19 mouse cellular contexts compared by ENCODE assay signal in the genomic region with DNA sequence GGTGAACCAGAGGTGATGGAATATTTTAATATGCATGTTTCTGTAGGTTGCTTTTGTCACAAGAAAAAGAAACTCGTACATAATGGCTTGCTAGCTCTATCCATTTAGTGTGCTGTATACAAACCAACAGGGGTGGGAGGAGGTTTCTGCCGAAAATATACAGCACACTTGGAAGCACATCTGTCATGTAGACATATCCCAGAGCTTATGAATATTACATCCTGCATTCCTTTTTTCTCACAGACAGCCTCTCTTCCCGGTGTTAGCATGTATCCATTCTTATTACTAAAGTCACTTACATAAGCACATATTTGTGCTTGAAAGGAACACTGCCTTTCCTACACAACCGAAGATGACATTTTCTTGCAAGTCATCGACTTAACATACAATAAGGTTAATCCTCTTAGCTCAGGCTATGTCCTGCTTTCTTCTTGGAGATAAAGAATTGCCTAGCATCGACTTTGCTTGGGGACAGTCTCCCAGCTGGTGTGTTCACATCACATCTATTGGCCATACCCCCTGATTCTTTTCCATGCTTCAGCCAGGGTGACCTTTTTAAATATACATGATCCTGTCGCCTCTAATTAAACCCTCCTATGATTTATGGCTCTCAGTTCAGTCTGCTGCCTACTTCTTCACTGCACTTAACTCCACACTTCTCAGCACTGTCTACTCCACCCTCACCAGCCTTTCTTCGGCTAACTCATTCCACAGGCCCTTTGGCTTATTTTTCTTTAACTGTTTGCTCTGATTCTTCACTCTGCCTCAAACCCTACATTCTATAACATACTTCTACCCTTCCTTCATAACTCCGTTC. TPM values are rescaled to one million over a fixed set of nuclear protein-coding genes. Genes with fewer than 3 reads are reported as not detected.
A peak's percentile ranks its signal among the peaks of the same experiment; 100 is the strongest.
DNase-seq lines count a peak whose midpoint lies in the region; ATAC-seq lines count a peak whose summit lies in the region.
"Had no signal": no experiment of that assay in that cellular context is flagged by ENCODE, and none has a peak within 500 bp of the region (broad histone marks: within the 10 kb centered on the region; RNA-seq: fewer than 3 reads in every experiment).

No protein-coding gene starts in this region.

- intact Hi-C loops in gastrocnemius, postnatal 36 days (cut with DNase I), result no loop called here

- H3K9ac ChIP-seq in neural tube, embryonic 11.5 days (ENCODE audit: low read length), result no peak overlapping the region
- H3K9ac ChIP-seq in midbrain, embryonic 16.5 days (ENCODE audit: low read depth, low read length), result no peak overlapping the region
- H3K9ac ChIP-seq: embryonic facial prominence, embryonic 12.5 days; heart, embryonic 13.5 days; limb, embryonic 13.5 days; liver, embryonic 15.5 days had no signal

- no peak overlapping the region for H3K4me2 ChIP-seq in neural tube, embryonic 11.5 days (ENCODE audit: low read depth)
- no peak overlapping the region for H3K4me2 ChIP-seq in midbrain, embryonic 16.5 days (ENCODE audit: low read length)
- H3K4me2 ChIP-seq: embryonic facial prominence, embryonic 12.5 days; heart, embryonic 13.5 days; limb, embryonic 13.5 days; liver, embryonic 15.5 days had no signal

- ATAC-seq in frontal cortex, adult (ENCODE audit: low TSS enrichment), result peak; percentile 90
- ATAC-seq in neural tube, embryonic 11.5 days (ENCODE audit: insufficient read depth, low FRiP score, low TSS enrichment), result peak; percentile 38; the same call in 1 of the 2 replicates
- ATAC-seq in midbrain, embryonic 16.5 days, result peak; percentile 63; the same call in 1 of the 2 replicates
- ATAC-seq: lung, postnatal 0 days had no signal

- no peaks in the 10 kb centered on the region for H3K4me1 ChIP-seq in neural tube, embryonic 11.5 days (ENCODE audit: control insufficient read depth, insufficient read depth, low read length)
- H3K4me1 ChIP-seq in midbrain, embryonic 16.5 days (ENCODE audit: control insufficient read depth, insufficient read depth, low read length), result peaks cover 6% of the 10 kb centered on the region; the same call in 1 of the 2 replicates
- H3K4me1 ChIP-seq: embryonic facial prominence, embryonic 12.5 days; limb, embryonic 13.5 days; liver, embryonic 15.5 days had no signal

- no peaks in the 10 kb centered on the region for H3K9me3 ChIP-seq in neural tube, embryonic 11.5 days (ENCODE audit: control insufficient read depth, low read length)
- no peaks in the 10 kb centered on the region for H3K9me3 ChIP-seq in midbrain, embryonic 16.5 days (replicated peaks; ENCODE audit: control insufficient read depth, low read length, poor library complexity, severe bottlenecking)
- H3K9me3 ChIP-seq: embryonic facial prominence, embryonic 12.5 days; limb, embryonic 13.5 days; liver, embryonic 15.5 days had no signal

- H3K27ac ChIP-seq in neural tube, embryonic 11.5 days (ENCODE audit: low read depth, low read length), result no peak overlapping the region
- H3K27ac ChIP-seq in midbrain, embryonic 16.5 days (ENCODE audit: low read length), result peak overlapping the region; percentile 61
- H3K27ac ChIP-seq: embryonic facial prominence, embryonic 12.5 days; heart, embryonic 13.5 days; limb, embryonic 13.5 days; liver, embryonic 15.5 days had no signal

- DNase-seq in frontal cortex, postnatal 25 days (ENCODE audit: low spot score in 2 of 2), result no peak
- DNase-seq in neural tube, embryonic 11.5 days (ENCODE audit: low spot score), result no peak
- DNase-seq in neural tube, embryonic 10.5 days (ENCODE audit: extremely low spot score, low spot score), result no peak
- no peak for DNase-seq in gastrocnemius, postnatal 36 days
- no peak for DNase-seq in thymus, postnatal 36 days
- DNase-seq: adrenal gland, adult 2 months; cerebellum, adult 11-12 months; heart, postnatal 4 days; kidney, adult 18-20 months; kidney, postnatal 10 days; thymus, postnatal 4 days had no signal

- no peaks in the 10 kb centered on the region for H3K27me3 ChIP-seq in neural tube, embryonic 11.5 days (ENCODE audit: control insufficient read depth, insufficient read depth, low read length)
- no peaks in the 10 kb centered on the region for H3K27me3 ChIP-seq in midbrain, embryonic 16.5 days (ENCODE audit: control insufficient read depth, insufficient read depth, low read depth, low read length)
- H3K27me3 ChIP-seq: embryonic facial prominence, embryonic 12.5 days; heart, embryonic 13.5 days; limb, embryonic 13.5 days; liver, embryonic 15.5 days had no signal

- H3K36me3 ChIP-seq in neural tube, embryonic 11.5 days (ENCODE audit: control insufficient read depth, insufficient read depth, low read length), result no peaks in the 10 kb centered on the region
- H3K36me3 ChIP-seq in midbrain, embryonic 16.5 days (ENCODE audit: control insufficient read depth, insufficient read depth, low read length), result no peaks in the 10 kb centered on the region
- H3K36me3 ChIP-seq: embryonic facial prominence, embryonic 12.5 days; heart, embryonic 13.5 days; limb, embryonic 13.5 days; liver, embryonic 15.5 days had no signal

- 70% methylated on average over 9 of the region's 9 CpGs for WGBS in neural tube, embryonic 11.5 days
- WGBS in midbrain, embryonic 16.5 days, result 32% methylated on average over 9 of the region's 9 CpGs

- no peak overlapping the region for H3K4me3 ChIP-seq in neural tube, embryonic 11.5 days (ENCODE audit: low read depth, low read length)
- H3K4me3 ChIP-seq in midbrain, embryonic 16.5 days (ENCODE audit: low read depth, low read length), result no peak overlapping the region
- H3K4me3 ChIP-seq: embryonic facial prominence, embryonic 12.5 days; heart, embryonic 13.5 days; limb, embryonic 13.5 days; liver, embryonic 15.5 days; myocyte had no signal

RNA-seq across cellular contexts. Expression of a gene that starts 9.6 kb away (rescaled TPM):
- 46.2 and 50.1 TPM in 2 replicates for polyA plus RNA-seq in neural tube, embryonic 11.5 days (2014; fragmentation: Nextera tagmentation; extraction: Ambion mirVana)
- 49.1 and 51.7 TPM in 2 replicates for polyA plus RNA-seq in midbrain, embryonic 16.5 days (2015; fragmentation: Nextera tagmentation; extraction: Ambion mirVana)
- 100 to 1,000 TPM; 178 to 186 TPM for total RNA-seq in gastrocnemius, postnatal 36 days (2021)

Comparison
In these comparisons a context has a peak if more than half of its experiments do, and no peak if none do; other contexts are left out.
1. ATAC-seq: peak in every context shown above with its lines; median percentile 90 in frontal cortex, adult; 63 in midbrain, embryonic 16.5 days; 38 in neural tube, embryonic 11.5 days.